Mouse (Mus musculus): Measurements from ENCODE around the gene Slc30a9.

- TF ChIP-seq EP300 (IDR thresholded peaks at IDR 0.05; ENCODE audit: low read depth) (peak; percentile 89), CTCF (IDR thresholded peaks at IDR 0.05; ENCODE audit: low read depth) (no peak)
These were observed 986 bp downstream of the Slc30a9 start for GRCm38 (mm10) chr5:67307659-67308222.

Data from liver, postnatal 0 days (tissue).